Mouse (Mus musculus): ENCODE data around the gene Itpr1.
A peak's percentile ranks its signal among the peaks of the same experiment; 100 is the strongest.

Itpr1 gene

GRCm38 (mm10) chr6:108212881-108213295, at the start of gene Itpr1:
Gene Itpr1 (plus strand): TSS chr6:108213096.
- DNase-seq (ENCODE audit: low spot score), result peak; percentile 98

- DNase-seq (ENCODE audit: low spot score), result no peak
Measured at GRCm38 (mm10) chr6:108164935-108165334, 48.0 kb upstream of the Itpr1 start.

- DNase-seq (ENCODE audit: low spot score), result no peak
Measured at GRCm38 (mm10) chr6:108165598-108165997, 47.3 kb upstream of the Itpr1 start.

- DNase-seq (ENCODE audit: low spot score), result no peak
Measured at GRCm38 (mm10) chr6:108167946-108168680, 44.8 kb upstream of the Itpr1 start.

GRCm38 (mm10) chr6:108168723-108169122, 44.2 kb upstream of the Itpr1 start:
- no peak for DNase-seq (ENCODE audit: low spot score)

- DNase-seq (ENCODE audit: low spot score), result no peak
Measured at GRCm38 (mm10) chr6:108169466-108169865, 43.4 kb upstream of the Itpr1 start.

GRCm38 (mm10) chr6:108172219-108172618, 40.7 kb upstream of the Itpr1 start:
- DNase-seq (ENCODE audit: low spot score), result no peak

- DNase-seq (ENCODE audit: low spot score), result no peak
Measured at GRCm38 (mm10) chr6:108174181-108174580, 38.7 kb upstream of the Itpr1 start.

- DNase-seq (ENCODE audit: low spot score), result no peak
Measured at GRCm38 (mm10) chr6:108179087-108179486, 33.8 kb upstream of the Itpr1 start.

GRCm38 (mm10) chr6:108184847-108185684, 27.8 kb upstream of the Itpr1 start, which contains the start of gene Sumf1:
Gene Sumf1 (minus strand): TSS chr6:108185582.
- DNase-seq (ENCODE audit: low spot score), result peak; percentile 88

GRCm38 (mm10) chr6:108185685-108186009, 27.2 kb upstream of the Itpr1 start:
- DNase-seq (ENCODE audit: low spot score), result no peak

- DNase-seq (ENCODE audit: low spot score), result no peak
Measured at GRCm38 (mm10) chr6:108190690-108191089, 22.2 kb upstream of the Itpr1 start.

GRCm38 (mm10) chr6:108192632-108193031, 20.3 kb upstream of the Itpr1 start:
- no peak for DNase-seq (ENCODE audit: low spot score)

GRCm38 (mm10) chr6:108196665-108197064, 16.2 kb upstream of the Itpr1 start:
- no peak for DNase-seq (ENCODE audit: low spot score)

- DNase-seq (ENCODE audit: low spot score), result no peak
Measured at GRCm38 (mm10) chr6:108197117-108197516, 15.8 kb upstream of the Itpr1 start.

GRCm38 (mm10) chr6:108198286-108198685, 14.6 kb upstream of the Itpr1 start:
- DNase-seq (ENCODE audit: low spot score), result no peak

- no peak for DNase-seq (ENCODE audit: low spot score)
Measured at GRCm38 (mm10) chr6:108204322-108204721, 8.6 kb upstream of the Itpr1 start.

GRCm38 (mm10) chr6:108206145-108206544, 6.8 kb upstream of the Itpr1 start:
- no peak for DNase-seq (ENCODE audit: low spot score)

GRCm38 (mm10) chr6:108206914-108207566, 5.9 kb upstream of the Itpr1 start:
- no peak for DNase-seq (ENCODE audit: low spot score)

- DNase-seq (ENCODE audit: low spot score), result no peak
Measured at GRCm38 (mm10) chr6:108211896-108212880, 708 bp upstream of the Itpr1 start.

GRCm38 (mm10) chr6:108213481-108214293, 791 bp downstream of the Itpr1 start:
- no peak for DNase-seq (ENCODE audit: low spot score)
